Mouse (Mus musculus): ENCODE data around the gene Chd2. TPM values are rescaled to one million over a fixed set of nuclear protein-coding genes. Genes with fewer than 3 reads are reported as not detected.

Chd2 gene
- polyA plus RNA-seq, 1 experiment from 2014 or later = 22.1 TPM

DNA sequence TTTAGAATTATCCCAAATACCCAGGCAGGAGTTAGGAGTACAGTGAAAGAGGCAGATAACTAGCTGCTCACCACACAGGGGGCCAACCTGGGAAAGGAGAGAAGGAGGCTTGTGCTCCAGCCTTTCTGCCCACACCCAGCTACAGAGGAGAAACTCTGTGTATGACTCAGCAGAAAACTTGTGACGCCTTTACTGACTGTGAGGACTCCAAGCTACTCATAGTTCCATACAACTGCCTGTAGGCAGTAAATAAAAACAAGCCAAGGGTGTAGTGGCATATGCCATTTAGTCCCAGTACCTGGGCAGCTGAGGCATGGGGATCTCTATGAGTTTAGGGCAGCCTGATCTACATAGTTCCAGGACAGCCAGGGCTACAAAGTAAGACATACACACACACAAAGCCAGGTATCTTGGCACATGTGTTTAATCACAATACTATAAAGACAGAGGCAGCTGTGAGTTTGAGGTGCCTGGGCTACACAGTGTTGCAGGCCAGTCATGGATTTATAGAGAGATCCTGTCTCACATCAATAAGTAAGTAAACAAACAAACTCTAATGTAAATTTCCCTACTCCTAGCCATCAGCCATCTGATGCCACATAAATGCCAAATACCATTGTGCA lies 24.1 kb downstream of the Chd2 start:
- H3K27me3 ChIP-seq = no peaks in the 10 kb centered on the region
- H3K9ac ChIP-seq = peak overlapping the region; percentile 50
- H3K4me2 ChIP-seq = peak overlapping the region; percentile 54

DNA sequence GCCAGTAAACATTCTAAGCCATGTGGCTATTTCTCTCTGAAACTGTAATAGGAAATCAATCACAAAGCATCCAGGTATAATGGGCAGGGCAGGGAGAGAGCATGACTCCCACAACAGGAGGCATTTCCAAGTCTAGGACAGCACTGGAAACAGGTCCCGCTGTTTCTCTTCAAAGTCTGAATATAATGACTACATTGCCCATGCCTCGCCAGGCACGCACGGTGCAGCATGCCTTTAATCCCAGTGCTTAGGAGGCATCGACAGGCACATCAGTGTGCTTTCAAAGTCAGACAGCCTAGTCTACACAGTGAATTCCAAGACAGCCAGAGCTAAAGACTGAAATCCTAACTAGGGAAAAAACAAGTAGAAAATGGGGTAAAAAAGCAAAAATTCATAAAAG lies 24.8 kb downstream of the Chd2 start:
- H3K9me3 ChIP-seq (replicated peaks) = no peaks in the 10 kb centered on the region
- peak overlapping the region; percentile 27; the same call in 1 of the 2 replicates for H3K4me2 ChIP-seq
- H3K27me3 ChIP-seq = no peaks in the 10 kb centered on the region
- H3K27ac ChIP-seq (replicated peaks) = peak overlapping the region; percentile 73
- peaks cover 41% of the 10 kb centered on the region for H3K4me1 ChIP-seq (replicated peaks)
- H3K9ac ChIP-seq = 0 out of 2 replicates have a peak overlapping the region, but pooled peaks have one; percentile 19
- 84% methylated on average over 5 of the region's 5 CpGs for WGBS (ENCODE audit: insufficient replicate concordance)
- H3K36me3 ChIP-seq (replicated peaks) = peaks cover 88% of the 10 kb centered on the region
- no peak for ATAC-seq (ENCODE audit: insufficient read depth)
- no peak overlapping the region for H3K4me3 ChIP-seq (replicated peaks)

More for the DNA sequence above, 24.1 kb downstream of the Chd2 start:
- ATAC-seq (ENCODE audit: insufficient read depth) = peak; percentile 97
- Histone ChIP-seq H3K4me1 (replicated peaks) (peaks cover 45% of the 10 kb centered on the region), H3K36me3 (replicated peaks) (peaks cover 89% of the 10 kb centered on the region), H3K27ac (replicated peaks) (peak overlapping the region; percentile 97), H3K4me3 (replicated peaks) (peak overlapping the region; percentile 24; the same call in 1 of the 2 replicates), H3K9me3 (replicated peaks) (no peaks in the 10 kb centered on the region)
- 16% methylated on average over 1 of the region's 1 CpGs for WGBS (ENCODE audit: insufficient replicate concordance)

DNA sequence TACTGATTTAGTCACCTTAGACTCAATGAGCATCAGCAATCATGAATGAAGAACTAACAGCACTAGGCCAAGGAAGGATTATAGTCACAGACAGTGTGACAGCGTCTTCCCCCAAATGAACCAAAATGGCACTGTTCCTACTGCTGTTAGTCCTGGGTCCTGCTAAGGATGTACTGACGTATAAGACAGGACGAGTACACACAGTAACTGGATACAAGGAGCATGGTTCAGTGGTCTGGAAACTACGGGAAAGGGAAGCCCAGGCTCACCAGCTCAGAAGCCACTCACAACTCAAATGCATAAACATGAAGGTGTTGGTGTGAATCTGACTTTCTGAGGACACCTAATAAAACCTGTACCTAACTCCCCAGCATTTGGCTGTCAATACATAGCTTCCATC lies 27.1 kb downstream of the Chd2 start:
- H3K4me3 ChIP-seq (replicated peaks) = no peak overlapping the region
- 84% methylated on average over 4 of the region's 4 CpGs for WGBS (ENCODE audit: insufficient replicate concordance)

DNA sequence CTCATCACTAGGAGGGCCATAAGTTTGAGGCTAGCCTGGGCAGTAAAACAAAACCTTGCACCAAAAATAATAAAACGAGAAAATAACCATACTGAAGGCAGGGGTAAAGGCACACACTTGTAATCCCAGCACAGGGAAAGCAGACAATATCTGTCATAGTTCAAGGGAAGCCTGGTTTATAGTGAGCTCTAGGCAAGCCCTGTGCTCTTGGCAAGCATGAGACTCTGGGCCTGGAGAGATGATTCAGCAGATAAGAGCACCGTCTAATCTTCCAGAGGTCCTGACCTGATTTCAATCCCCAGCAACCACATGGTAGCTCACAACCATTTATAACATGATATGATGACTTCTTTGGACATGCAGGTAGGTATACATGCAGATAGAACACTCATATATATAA lies 29.2 kb downstream of the Chd2 start:
- no peak overlapping the region for H3K4me3 ChIP-seq (replicated peaks)
- no peak overlapping the region for H3K27ac ChIP-seq (replicated peaks)
- 53% methylated on average over 2 of the region's 2 CpGs for WGBS (ENCODE audit: insufficient replicate concordance)
- no peak overlapping the region for H3K9ac ChIP-seq
- peaks cover 91% of the 10 kb centered on the region for H3K36me3 ChIP-seq (replicated peaks)
- no peak overlapping the region for H3K4me2 ChIP-seq
- no peak for ATAC-seq (ENCODE audit: insufficient read depth)
- H3K9me3 ChIP-seq (replicated peaks) = no peaks in the 10 kb centered on the region
- H3K4me1 ChIP-seq (replicated peaks) = peaks cover 12% of the 10 kb centered on the region
- no peaks in the 10 kb centered on the region for H3K27me3 ChIP-seq

More for the DNA sequence above, 27.1 kb downstream of the Chd2 start:
- Histone ChIP-seq H3K9ac (no peak overlapping the region), H3K4me1 (replicated peaks) (peaks cover 31% of the 10 kb centered on the region), H3K4me2 (no peak overlapping the region), H3K9me3 (replicated peaks) (no peaks in the 10 kb centered on the region), H3K27me3 (no peaks in the 10 kb centered on the region), H3K27ac (replicated peaks) (no peak overlapping the region), H3K36me3 (replicated peaks) (peaks cover 85% of the 10 kb centered on the region)
- no peak for ATAC-seq (ENCODE audit: insufficient read depth)

DNA sequence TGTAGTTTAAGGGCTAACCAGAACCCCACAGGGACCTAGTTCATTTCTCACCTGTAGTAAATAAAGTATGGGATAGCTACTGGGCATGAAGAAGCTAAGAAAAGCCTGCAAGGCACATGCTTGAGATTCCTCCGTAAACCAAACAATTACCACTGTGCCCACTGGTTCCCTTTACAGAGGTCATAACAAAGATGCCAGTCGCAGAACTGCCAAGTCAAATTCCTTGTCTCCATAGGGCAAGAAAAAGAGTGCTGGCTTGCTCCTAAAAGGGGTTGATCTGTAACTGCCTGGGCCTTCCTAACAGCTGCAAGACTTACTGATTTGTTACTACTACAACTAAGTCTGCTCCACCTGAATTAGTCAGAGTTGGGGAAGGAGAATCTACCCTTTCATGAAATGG lies 32.9 kb downstream of the Chd2 start:
- Histone ChIP-seq H3K9me3 (replicated peaks) (no peaks in the 10 kb centered on the region), H3K27ac (replicated peaks) (no peak overlapping the region), H3K4me3 (replicated peaks) (no peak overlapping the region), H3K27me3 (no peaks in the 10 kb centered on the region), H3K4me1 (replicated peaks) (no peaks in the 10 kb centered on the region), H3K4me2 (no peak overlapping the region), H3K36me3 (replicated peaks) (peaks cover 92% of the 10 kb centered on the region), H3K9ac (no peak overlapping the region)
- no peak for ATAC-seq (ENCODE audit: insufficient read depth)
- WGBS (ENCODE audit: insufficient replicate concordance) = 91% methylated on average over 2 of the region's 2 CpGs

DNA sequence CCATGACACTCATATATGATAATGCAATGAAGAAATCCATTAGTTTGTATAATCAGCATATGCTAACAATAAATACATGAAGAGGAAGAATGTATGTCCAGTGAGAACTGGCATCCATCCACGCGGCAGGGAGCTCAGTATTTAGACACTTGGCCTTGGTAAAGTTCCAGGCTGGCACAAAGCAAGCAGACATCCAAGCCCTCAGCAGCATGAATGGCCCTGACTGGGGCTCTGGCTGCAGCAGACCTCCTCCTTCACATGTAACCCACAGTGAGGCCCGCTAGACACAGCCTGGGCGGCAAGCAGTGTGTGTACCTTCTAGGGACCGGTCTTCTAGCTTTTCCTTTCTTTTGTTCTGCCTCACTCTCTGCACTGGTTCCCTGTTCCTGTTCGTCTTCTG lies 34.1 kb downstream of the Chd2 start:
- peaks cover 91% of the 10 kb centered on the region for H3K36me3 ChIP-seq (replicated peaks)
- no peaks in the 10 kb centered on the region for H3K27me3 ChIP-seq
- ATAC-seq (ENCODE audit: insufficient read depth) = no peak
- H3K4me2 ChIP-seq = no peak overlapping the region
- 89% methylated on average over 6 of the region's 6 CpGs for WGBS (ENCODE audit: insufficient replicate concordance)
- H3K9me3 ChIP-seq (replicated peaks) = no peaks in the 10 kb centered on the region
- no peak overlapping the region for H3K27ac ChIP-seq (replicated peaks)
- H3K4me3 ChIP-seq (replicated peaks) = no peak overlapping the region
- no peak overlapping the region for H3K9ac ChIP-seq
- no peaks in the 10 kb centered on the region for H3K4me1 ChIP-seq (replicated peaks)

DNA sequence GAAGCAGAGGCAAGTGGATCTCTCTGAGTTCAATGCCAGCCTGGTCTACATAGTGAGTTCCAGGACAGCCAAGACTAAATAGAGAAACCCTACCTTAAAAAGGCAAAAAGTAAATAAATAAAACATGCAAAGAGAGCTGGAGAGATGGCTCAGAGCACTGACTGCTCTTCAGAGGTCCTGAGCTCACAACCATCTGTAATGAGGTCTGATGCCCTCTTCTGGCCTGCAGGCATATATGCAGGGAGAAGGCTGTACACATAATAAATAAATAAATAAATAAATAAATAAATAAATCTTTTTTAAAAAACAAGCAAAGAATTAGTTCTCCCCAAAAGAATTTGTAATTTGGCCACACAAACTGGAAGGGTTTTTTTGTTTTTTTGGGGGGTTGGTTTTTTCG lies 34.8 kb downstream of the Chd2 start:
- no peak for ATAC-seq (ENCODE audit: insufficient read depth)
- H3K36me3 ChIP-seq (replicated peaks) = peaks cover 92% of the 10 kb centered on the region
- WGBS (ENCODE audit: insufficient replicate concordance) = 93% methylated on average over 1 of the region's 1 CpGs

DNA sequence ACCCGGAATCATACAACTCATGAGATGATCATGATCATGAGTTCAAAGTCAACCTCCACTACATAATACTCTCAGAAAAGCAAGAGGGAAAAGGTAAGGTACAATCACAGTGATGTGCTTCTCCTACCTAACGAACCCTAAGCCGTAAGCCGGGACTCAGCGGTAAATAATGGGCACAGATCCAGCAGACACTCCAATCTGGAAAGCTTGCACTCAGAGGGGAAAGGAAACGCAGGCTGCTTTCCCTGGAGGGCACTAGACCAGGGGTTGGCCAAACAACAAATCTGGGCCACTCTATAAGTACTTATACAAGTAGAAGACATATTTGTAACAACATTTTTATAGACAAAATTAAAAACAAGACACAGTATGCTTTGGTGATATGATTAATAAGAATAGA lies 36.4 kb downstream of the Chd2 start:
- Histone ChIP-seq H3K4me2 (no peak overlapping the region), H3K36me3 (replicated peaks) (peaks cover 95% of the 10 kb centered on the region), H3K9ac (no peak overlapping the region), H3K27me3 (no peaks in the 10 kb centered on the region), H3K4me3 (replicated peaks) (no peak overlapping the region), H3K27ac (replicated peaks) (no peak overlapping the region), H3K9me3 (replicated peaks) (no peaks in the 10 kb centered on the region), H3K4me1 (replicated peaks) (no peaks in the 10 kb centered on the region)
- ATAC-seq (ENCODE audit: insufficient read depth) = no peak
- WGBS (ENCODE audit: insufficient replicate concordance) = 91% methylated on average over 6 of the region's 6 CpGs

More for the DNA sequence above, 34.8 kb downstream of the Chd2 start:
- H3K27ac ChIP-seq (replicated peaks) = no peak overlapping the region
- no peak overlapping the region for H3K9ac ChIP-seq
- no peaks in the 10 kb centered on the region for H3K4me1 ChIP-seq (replicated peaks)
- H3K4me3 ChIP-seq (replicated peaks) = no peak overlapping the region
- H3K27me3 ChIP-seq = no peaks in the 10 kb centered on the region
- no peak overlapping the region for H3K4me2 ChIP-seq
- no peaks in the 10 kb centered on the region for H3K9me3 ChIP-seq (replicated peaks)

DNA sequence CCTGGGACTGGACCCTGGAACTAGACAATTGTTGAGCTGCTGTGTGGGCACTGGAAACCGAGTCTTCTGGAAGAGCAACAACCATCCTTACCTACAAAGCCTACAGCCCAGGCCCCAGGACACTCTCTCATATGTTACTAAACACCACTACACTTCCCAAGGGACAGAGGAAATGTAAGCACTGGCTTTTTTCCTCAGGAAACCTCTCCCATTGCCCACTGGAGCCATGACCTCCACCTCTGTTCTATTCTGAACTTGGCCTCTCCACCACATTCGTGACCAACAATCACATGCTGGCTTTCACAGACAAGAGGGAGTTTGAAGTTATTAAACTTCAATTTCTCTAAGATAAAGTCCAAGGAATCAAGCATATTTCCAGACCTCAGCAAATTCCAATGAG lies 43.4 kb downstream of the Chd2 start:
- Histone ChIP-seq H3K4me2 (no peak overlapping the region), H3K4me1 (replicated peaks) (no peaks in the 10 kb centered on the region), H3K27ac (replicated peaks) (no peak overlapping the region), H3K27me3 (no peaks in the 10 kb centered on the region), H3K9ac (no peak overlapping the region), H3K36me3 (replicated peaks) (peaks cover 91% of the 10 kb centered on the region), H3K9me3 (replicated peaks) (no peaks in the 10 kb centered on the region), H3K4me3 (replicated peaks) (no peak overlapping the region)
- no peak for ATAC-seq (ENCODE audit: insufficient read depth)
- 90% methylated on average over 2 of the region's 2 CpGs for WGBS (ENCODE audit: insufficient replicate concordance)

DNA sequence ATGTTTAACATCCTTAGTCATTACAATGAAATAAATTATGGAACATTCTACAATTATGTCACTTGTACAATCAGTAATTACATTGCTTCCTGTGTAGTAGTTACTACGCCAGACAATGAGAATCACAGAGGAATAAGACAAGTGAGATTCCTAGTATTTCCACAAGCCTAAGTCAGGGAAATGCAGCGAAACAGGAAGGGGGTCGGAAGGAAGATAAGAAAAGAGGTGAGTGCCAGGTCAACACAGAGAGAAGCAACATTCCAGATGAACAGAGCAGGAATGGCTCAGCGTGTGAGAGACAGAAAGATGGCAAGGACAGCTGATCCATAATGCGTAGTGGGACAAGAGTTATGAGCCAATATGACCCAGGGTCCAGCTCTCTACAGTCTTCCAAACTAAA lies 52.4 kb downstream of the Chd2 start:
- Histone ChIP-seq H3K36me3 (replicated peaks) (peaks cover 90% of the 10 kb centered on the region), H3K27ac (replicated peaks) (no peak overlapping the region), H3K4me2 (no peak overlapping the region), H3K27me3 (no peaks in the 10 kb centered on the region), H3K9ac (no peak overlapping the region), H3K4me1 (replicated peaks) (no peaks in the 10 kb centered on the region), H3K9me3 (replicated peaks) (no peaks in the 10 kb centered on the region), H3K4me3 (replicated peaks) (no peak overlapping the region)
- ATAC-seq (ENCODE audit: insufficient read depth) = no peak
- 74% methylated on average over 5 of the region's 5 CpGs for WGBS (ENCODE audit: insufficient replicate concordance)

DNA sequence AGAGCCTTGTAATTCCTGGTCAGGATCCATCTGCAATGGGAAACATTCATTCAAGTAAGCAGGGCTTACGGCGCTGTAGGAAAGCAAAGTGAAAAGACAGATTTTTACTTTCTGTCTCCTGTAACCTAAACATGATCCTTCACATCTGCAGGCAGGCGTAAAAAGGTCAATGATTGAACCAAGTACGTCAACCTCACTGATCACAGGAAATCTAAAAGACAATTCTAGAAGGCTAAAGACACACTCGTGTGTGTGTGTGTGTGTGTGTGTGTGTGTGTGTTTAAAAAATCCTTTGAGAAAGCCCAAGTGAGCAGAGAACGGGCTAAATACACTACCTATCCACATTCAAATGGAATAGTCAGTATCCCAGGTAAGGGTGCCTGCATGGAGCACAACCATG lies 60.5 kb downstream of the Chd2 start:
- no peak overlapping the region for H3K27ac ChIP-seq (replicated peaks)
- H3K4me1 ChIP-seq (replicated peaks) = no peaks in the 10 kb centered on the region
- H3K9me3 ChIP-seq (replicated peaks) = no peaks in the 10 kb centered on the region
- no peaks in the 10 kb centered on the region for H3K27me3 ChIP-seq
- no peak overlapping the region for H3K4me2 ChIP-seq
- peaks cover 90% of the 10 kb centered on the region for H3K36me3 ChIP-seq (replicated peaks)
- no peak overlapping the region for H3K4me3 ChIP-seq (replicated peaks)
- H3K9ac ChIP-seq = no peak overlapping the region
- no peak for ATAC-seq (ENCODE audit: insufficient read depth)
- 87% methylated on average over 6 of the region's 6 CpGs for WGBS (ENCODE audit: insufficient replicate concordance)

DNA sequence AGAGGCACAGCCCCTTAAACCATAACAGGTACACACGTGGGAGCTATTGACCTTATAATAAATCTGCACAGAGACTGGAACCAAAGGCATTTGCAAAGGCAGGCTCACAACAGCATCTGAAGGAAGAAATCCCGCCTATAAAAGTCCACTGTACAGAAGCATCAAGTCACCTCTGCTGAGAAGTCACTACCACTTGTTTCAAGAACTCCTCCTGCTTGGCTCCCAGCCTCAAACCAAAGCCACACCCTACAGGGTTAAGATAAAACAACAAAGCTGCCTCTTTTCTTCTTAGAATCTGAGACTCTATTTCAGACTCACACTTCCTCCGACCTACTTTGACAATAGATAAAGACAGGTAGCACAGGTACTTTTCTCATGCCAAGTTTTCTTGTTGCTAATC lies 62.1 kb downstream of the Chd2 start:
- Histone ChIP-seq H3K27ac (replicated peaks) (no peak overlapping the region), H3K36me3 (replicated peaks) (peaks cover 94% of the 10 kb centered on the region), H3K27me3 (no peaks in the 10 kb centered on the region), H3K4me2 (no peak overlapping the region), H3K9ac (no peak overlapping the region), H3K4me3 (replicated peaks) (no peak overlapping the region), H3K9me3 (replicated peaks) (no peaks in the 10 kb centered on the region), H3K4me1 (replicated peaks) (no peaks in the 10 kb centered on the region)
- ATAC-seq (ENCODE audit: insufficient read depth) = no peak
- 57% methylated on average over 3 of the region's 3 CpGs for WGBS (ENCODE audit: insufficient replicate concordance)

Data from liver, embryonic 15.5 days (tissue).